Mouse (Mus musculus) C3H10T1/2 (cell line): ENCODE measurements around the gene Clca3a2. TPM values are rescaled to one million over a fixed set of nuclear protein-coding genes. Genes with fewer than 3 reads are reported as not detected.

Experiments
- polyA plus RNA-seq, 2 experiments: library from polyadenylated mRNA; unstranded; fragments of >200 nt; fragmentation: generic; extraction: Trizol; gene quantifications; one replicate each; pipeline ENCODE4 v1.2.1; 2012; ENCODE audit warnings: missing spikeins in 2 of 2

The Clca3a2 gene
- under 1 TPM in 1 of 2 experiments, not detected in 1; 0.61 TPM for polyA plus RNA-seq

DNA sequence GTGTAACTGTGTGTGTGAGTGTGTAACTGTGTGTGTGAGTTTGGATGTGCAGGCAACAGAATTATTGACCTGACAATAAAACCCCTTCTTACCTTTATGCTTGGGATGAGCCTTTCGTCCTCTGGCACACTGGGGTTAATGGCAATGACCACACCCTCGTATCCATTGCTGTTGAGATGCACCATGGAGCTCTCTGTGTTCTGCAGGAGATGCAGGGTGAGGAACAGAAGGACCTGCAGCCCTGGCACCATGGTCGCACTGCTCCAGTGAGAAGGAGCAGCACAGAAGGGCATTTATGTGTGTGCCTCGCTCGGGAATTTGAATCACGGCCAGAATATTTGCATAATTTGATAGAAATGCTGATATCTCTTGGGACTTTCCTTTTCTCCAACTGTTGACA, at the start of gene Clca3a2:
Clca3a2 (minus strand) TSS at position 276 of the 400 bp plus-strand sequence.

GRCm38 (mm10) chr3:144849014-144849556, 29.8 kb upstream of the Clca3a2 start, which contains the start of gene Clca3b:
Gene Clca3b, minus strand, starts transcription at chr3:144849357.

DNA sequence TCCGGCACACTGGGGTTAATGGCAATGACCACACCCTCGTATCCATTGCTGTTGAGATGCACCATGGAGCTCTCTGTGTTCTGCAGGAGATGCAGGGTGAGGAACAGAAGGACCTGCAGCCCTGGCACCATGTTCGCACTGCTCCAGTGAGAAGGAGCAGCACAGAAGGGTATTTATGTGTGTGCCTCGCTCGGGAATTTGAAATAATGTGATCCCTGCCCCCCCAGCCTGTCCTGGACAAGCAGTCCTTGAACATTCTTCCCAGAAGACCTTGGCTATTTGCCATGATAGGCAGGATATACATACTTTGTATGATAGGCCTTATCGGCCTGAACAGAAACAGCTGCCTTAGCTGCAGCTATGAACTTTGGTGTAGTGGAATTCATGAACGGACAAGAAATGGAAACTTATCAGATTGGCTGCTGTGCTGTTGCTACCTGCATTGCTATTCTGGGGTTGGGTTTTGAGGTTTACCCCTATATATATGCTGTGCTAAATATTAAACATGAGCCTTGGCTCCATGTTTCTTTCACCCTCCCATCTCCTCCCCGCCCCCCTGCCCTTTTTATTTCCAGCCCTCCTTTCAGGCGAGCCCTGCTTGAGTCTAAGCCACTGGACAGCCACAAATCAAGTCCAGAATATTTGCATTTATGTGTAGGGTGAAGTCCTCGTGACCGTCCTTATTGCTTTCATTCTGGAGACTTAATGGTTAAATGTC, 58.5 kb downstream of the Clca3a2 start, which contains the start of gene Clca3a1:
Clca3a1 (minus strand) TSS at position 386 of the 718 bp plus-strand sequence.

Other genes starting within 250 kb of the Clca3a2 start
- gene Hs2st1, start 249.3 kb downstream of the Clca3a2 start, polyA plus RNA-seq = 10 to 100 TPM in 1 of 2 experiments, 1 to 10 TPM in 1; 1.8 to 10.1 TPM
- 100 to 1,000 TPM in 1 of 2 experiments, 10 to 100 TPM in 1; 30.3 to 189 TPM for gene Selenof, start 249.2 kb downstream of the Clca3a2 start, polyA plus RNA-seq
- gene Sh3glb1, start 99.2 kb downstream of the Clca3a2 start, polyA plus RNA-seq = 10 to 100 TPM; 17.5 to 32.9 TPM
- under 1 TPM in 1 of 2 experiments, not detected in 1; 0.17 TPM for gene Clca3a1, start 58.5 kb downstream of the Clca3a2 start, polyA plus RNA-seq
- gene Clca3b, start 29.9 kb upstream of the Clca3a2 start, polyA plus RNA-seq = under 1 TPM in 1 of 2 experiments, not detected in 1; 0.01 TPM
- gene Clca4b, start 113.0 kb upstream of the Clca3a2 start, polyA plus RNA-seq = not detected
- gene Clca4a, start 155.6 kb upstream of the Clca3a2 start, polyA plus RNA-seq = under 1 TPM in 1 of 2 experiments, not detected in 1; 0.04 TPM
- gene Clca1, start 213.3 kb upstream of the Clca3a2 start, polyA plus RNA-seq = under 1 TPM in 1 of 2 experiments, not detected in 1; 0.04 TPM